In the genomic region with DNA sequence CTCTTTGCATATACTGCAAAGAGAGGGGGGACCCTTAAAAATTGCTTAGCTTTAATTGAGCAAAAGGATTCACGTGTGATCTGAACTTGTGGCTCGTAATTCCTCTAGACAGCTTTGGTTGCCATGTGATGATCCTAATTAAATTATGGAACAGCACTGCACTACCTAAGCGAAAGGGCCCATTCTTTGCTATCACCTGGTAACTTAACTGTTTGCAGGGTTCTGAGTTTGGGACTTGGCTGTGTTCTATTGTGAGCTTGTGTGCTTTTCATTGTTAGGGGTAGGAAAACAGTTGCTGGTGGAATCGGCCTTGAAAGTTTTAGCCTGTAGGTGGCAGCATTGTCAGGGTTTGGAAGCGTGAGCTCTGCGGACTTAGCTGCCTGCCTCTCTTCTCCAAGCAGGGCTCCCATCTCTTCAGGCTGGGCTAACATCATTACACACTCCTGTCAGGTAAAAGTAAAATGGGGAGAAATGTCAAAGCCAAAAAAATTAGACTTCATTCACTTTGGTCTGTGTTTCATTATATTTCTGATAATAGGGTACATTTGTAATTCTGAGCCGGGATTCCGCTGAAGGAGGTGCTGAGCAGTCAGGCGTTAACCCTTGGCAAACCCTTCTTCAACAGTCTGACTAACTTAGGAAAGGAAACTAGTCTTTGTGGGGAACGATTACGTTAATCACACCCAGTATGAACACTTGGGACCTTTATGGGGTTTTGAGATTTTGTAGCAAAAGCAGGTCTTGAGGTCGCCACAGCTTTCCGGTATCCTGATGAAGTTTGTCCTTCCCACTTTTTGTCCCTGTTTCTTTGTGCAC, we compare ENCODE assay signal across 9 mouse cellular contexts.
A peak's percentile ranks its signal among the peaks of the same experiment; 100 is the strongest.
DNase-seq lines count a peak whose midpoint lies in the region; ATAC-seq and TF ChIP-seq lines count a peak whose summit lies in the region.
"Had no signal": no experiment of that assay in that cellular context is flagged by ENCODE, and none has a peak within 500 bp of the region (broad histone marks: within the 10 kb centered on the region; RNA-seq: fewer than 3 reads in every experiment).

No protein-coding gene starts in this region.

- WGBS in forebrain, embryonic 11.5 days, result 33% methylated on average over 13 of the region's 13 CpGs
- 42% methylated on average over 13 of the region's 13 CpGs for WGBS in lung, embryonic 16.5 days

- H3K36me3 ChIP-seq in G1E (replicated peaks), result no peaks in the 10 kb centered on the region
- H3K36me3 ChIP-seq in forebrain, embryonic 11.5 days (ENCODE audit: control insufficient read depth, insufficient read depth, low read length), result no peaks in the 10 kb centered on the region
- no peaks in the 10 kb centered on the region for H3K36me3 ChIP-seq in lung, embryonic 16.5 days (ENCODE audit: control insufficient read depth, insufficient read depth, low read length)
- H3K36me3 ChIP-seq: liver, embryonic 15.5 days had no signal

- H3K4me2 ChIP-seq in forebrain, embryonic 11.5 days (ENCODE audit: low read depth, low read length, severe bottlenecking), result no peak overlapping the region
- no peak overlapping the region for H3K4me2 ChIP-seq in lung, embryonic 16.5 days (ENCODE audit: low read depth, low read length)
- H3K4me2 ChIP-seq: liver, embryonic 15.5 days had no signal

- TF ChIP-seq CTCF in G1E (IDR thresholded peaks at IDR 0.05; ENCODE audit: low read depth, low read length), result no peak

- no peak overlapping the region for H3K27ac ChIP-seq in forebrain, embryonic 11.5 days (ENCODE audit: low read depth, low read length)
- no peak overlapping the region for H3K27ac ChIP-seq in lung, embryonic 16.5 days (ENCODE audit: low read length)
- H3K27ac ChIP-seq: liver, embryonic 15.5 days had no signal

- no peaks in the 10 kb centered on the region for H3K27me3 ChIP-seq in G1E (ENCODE audit: insufficient read depth, low read length)
- no peaks in the 10 kb centered on the region for H3K27me3 ChIP-seq in forebrain, embryonic 11.5 days (ENCODE audit: control insufficient read depth, insufficient read depth, low read length)
- no peaks in the 10 kb centered on the region for H3K27me3 ChIP-seq in lung, embryonic 16.5 days (ENCODE audit: control insufficient read depth, insufficient read depth, low read depth, low read length)
- H3K27me3 ChIP-seq: liver, embryonic 15.5 days had no signal

- peak; percentile 34; the same call in 1 of the 2 replicates for ATAC-seq in G1E (ENCODE audit: extremely low read depth, insufficient number of reproducible peaks, low FRiP score, poor library complexity, severe bottlenecking)
- ATAC-seq in forebrain, embryonic 11.5 days (replicated peaks; ENCODE audit: low FRiP score), result peak; percentile 90
- peak; percentile 78 for ATAC-seq in lung, embryonic 16.5 days (ENCODE audit: low read depth)
- no peak for ATAC-seq in monocyte, adult 5-6 weeks (replicated peaks; ENCODE audit: insufficient number of reproducible peaks, low FRiP score, low TSS enrichment, poor library complexity, severe bottlenecking)

- H3K4me1 ChIP-seq in G1E (ENCODE audit: insufficient read depth, low read depth, low read length), result no peaks in the 10 kb centered on the region
- no peaks in the 10 kb centered on the region; the same call in 1 of the 2 replicates for H3K4me1 ChIP-seq in forebrain, embryonic 11.5 days (replicated peaks; ENCODE audit: control insufficient read depth, insufficient read depth, low read length)
- no peaks in the 10 kb centered on the region for H3K4me1 ChIP-seq in lung, embryonic 16.5 days (replicated peaks; ENCODE audit: control insufficient read depth, insufficient read depth, low read length)
- H3K4me1 ChIP-seq: liver, embryonic 15.5 days had no signal

- no peaks in the 10 kb centered on the region for H3K9me3 ChIP-seq in G1E (replicated peaks)
- no peaks in the 10 kb centered on the region for H3K9me3 ChIP-seq in forebrain, embryonic 11.5 days (ENCODE audit: control insufficient read depth, low read length)
- H3K9me3 ChIP-seq in lung, embryonic 16.5 days (ENCODE audit: control insufficient read depth, low read length), result no peaks in the 10 kb centered on the region
- H3K9me3 ChIP-seq: liver, embryonic 15.5 days had no signal

- no peak overlapping the region for H3K9ac ChIP-seq in forebrain, embryonic 11.5 days (ENCODE audit: low read length)
- no peak overlapping the region for H3K9ac ChIP-seq in lung, embryonic 16.5 days (ENCODE audit: low read length)
- H3K9ac ChIP-seq: liver, embryonic 15.5 days had no signal

- no peak overlapping the region for H3K4me3 ChIP-seq in G1E (ENCODE audit: low read depth, low read length)
- H3K4me3 ChIP-seq in forebrain, embryonic 11.5 days (ENCODE audit: low read depth, low read length), result no peak overlapping the region
- H3K4me3 ChIP-seq in lung, embryonic 16.5 days (ENCODE audit: low read length), result no peak overlapping the region
- H3K4me3 ChIP-seq: liver, embryonic 15.5 days had no signal

- DNase-seq in G1E (ENCODE audit: low spot score), result peak; percentile 1
- peak; percentile 10 for DNase-seq in c-Kit-positive CD71-negative TER-119-negative erythroid progenitor cells, embryonic 14.5 days (ENCODE audit: low read depth)
- DNase-seq in forebrain, embryonic 11.5 days (ENCODE audit: low spot score), result peak; percentile 88
- peak; percentile 77 for DNase-seq in heart, postnatal 4 days
- peak; percentile 70 to 89 for DNase-seq in layer of hippocampus, adult 18-20 months (ENCODE audit: low spot score in 2 of 2)
- DNase-seq in retina, postnatal 1 day, result peak; percentile 86

Comparison
In these comparisons a context has a peak if more than half of its experiments do, and no peak if none do; other contexts are left out.
1. DNase-seq: peak in every context shown above with its lines; median percentile 88 in forebrain, embryonic 11.5 days; 86 in retina, postnatal 1 day; 80 in layer of hippocampus, adult 18-20 months; 77 in heart, postnatal 4 days; 10 in c-Kit-positive CD71-negative TER-119-negative erythroid progenitor cells, embryonic 14.5 days; 1 in G1E.